Mouse (Mus musculus) stomach, embryonic 15.5 days (tissue): Measurements from ENCODE around the gene Sstr2. TPM values are rescaled to one million over a fixed set of nuclear protein-coding genes. Genes with fewer than 3 reads are reported as not detected.
"Not testable (repeated sequence)": the region's sequence is repeated elsewhere in the genome, so short reads cannot be mapped to it uniquely, and the experiment has no call there.

Experiments used
- ATAC-seq: fragments of 200-750 bp; cut with Nextera tagmentation; 2 replicates; pipeline ENCODE4 v1.8.0; 2017; ENCODE audit warnings: low read depth, moderate number of reproducible peaks, moderate TSS enrichment; ENCODE audit not compliant: insufficient read depth, low FRiP score
- H3K27ac ChIP-seq: fragments of 300-500 bp; sonication (generic); 2 replicates; pipeline ENCODE4 v1.5.1; 2015; ENCODE audit warnings: mild to moderate bottlenecking, inconsistent platforms
- H3K27me3 ChIP-seq: fragments of 300-500 bp; sonication (generic); replicated peaks from 2 replicates; pipeline ENCODE4 v1.6.1; 2015; ENCODE audit warnings: inconsistent platforms
- H3K36me3 ChIP-seq: fragments of 300-500 bp; sonication (generic); 2 replicates; pipeline ENCODE4 v1.6.1; 2015; ENCODE audit warnings: inconsistent platforms
- H3K4me1 ChIP-seq: fragments of 300-500 bp; sonication (generic); 2 replicates; pipeline ENCODE4 v1.6.1; 2015; ENCODE audit warnings: inconsistent platforms
- H3K4me2 ChIP-seq: fragments of 300-500 bp; sonication (generic); 2 replicates; pipeline ENCODE4 v1.6.1; 2015; ENCODE audit warnings: mild to moderate bottlenecking, inconsistent platforms
- H3K4me3 ChIP-seq: fragments of 300-500 bp; sonication (generic); replicated peaks from 2 replicates; pipeline ENCODE4 v1.5.1; 2015; ENCODE audit warnings: inconsistent platforms
- H3K9ac ChIP-seq: fragments of 300-500 bp; sonication (generic); 2 replicates; pipeline ENCODE4 v1.6.1; 2015; ENCODE audit warnings: inconsistent platforms
- H3K9me3 ChIP-seq: fragments of 300-500 bp; sonication (generic); 2 replicates; pipeline ENCODE4 v1.6.1; 2016; ENCODE audit warnings: inconsistent platforms
- WGBS: fragments of 180-500 bp; shearing (Covaris S2); methylation state at CpG from one replicate; pipeline ENCODE4 v1.1.7; 2015; 5-methylcytosine and 5-hydroxymethylcytosine counted together
- polyA plus RNA-seq: library from polyadenylated mRNA; unstranded; fragments of >200 nt; fragmentation: Nextera tagmentation; extraction: Ambion mirVana; gene quantifications from 2 replicates; pipeline ENCODE4 v1.2.1, GENCODE M21; 2015

The Sstr2 gene
- polyA plus RNA-seq, 1 experiment from 2014 or later, result 1.9 TPM

DNA sequence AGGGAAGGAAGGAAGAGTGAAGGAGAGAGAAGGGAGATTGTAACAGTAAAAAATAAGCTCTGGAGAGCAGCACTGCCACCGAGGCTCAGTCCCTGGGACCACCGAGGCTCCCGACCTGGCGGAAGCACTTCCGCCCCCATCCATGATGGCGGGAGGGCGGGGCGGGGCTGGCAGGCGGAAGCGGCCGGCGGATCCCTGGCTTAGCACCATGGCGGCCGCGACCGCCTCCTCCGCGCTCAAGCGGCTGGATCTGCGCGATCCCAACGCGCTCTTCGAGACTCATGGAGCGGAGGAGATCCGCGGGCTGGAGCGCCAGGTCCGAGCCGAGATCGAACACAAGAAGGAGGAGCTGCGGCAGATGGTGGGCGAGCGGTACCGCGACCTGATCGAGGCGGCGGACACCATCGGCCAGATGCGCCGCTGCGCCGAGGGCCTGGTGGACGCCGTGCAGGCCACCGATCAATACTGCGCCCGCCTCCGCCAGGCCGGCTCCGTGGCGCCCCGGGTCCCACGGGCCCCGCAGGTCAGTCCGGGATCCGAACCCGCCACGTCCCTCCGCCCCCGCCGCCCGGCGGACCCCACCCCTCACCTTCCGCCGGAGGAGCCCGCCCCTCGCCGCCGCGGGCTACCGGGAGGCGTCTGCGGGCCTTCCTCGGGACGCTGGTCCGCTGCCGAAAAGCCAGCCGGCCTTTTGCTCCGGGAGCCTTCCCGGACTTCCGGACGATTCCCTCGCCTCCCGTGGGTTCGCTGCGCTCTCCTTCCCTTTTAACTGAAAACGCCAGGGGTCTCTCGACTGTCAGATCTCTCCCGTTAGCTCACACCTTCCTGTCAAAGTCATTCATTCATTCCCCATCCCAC is 30.4 kb downstream of the Sstr2 start, which contains the start of gene Slc39a11:
Gene Slc39a11 (minus strand): TSS at position 727 of the 858 bp plus-strand sequence.
- peak within 1 kb of the TSS; percentile 90 for H3K9ac ChIP-seq
- H3K4me3 ChIP-seq, result peak within 1 kb of the TSS; percentile 97
- WGBS, result under 1% methylated on average over 91 of the region's 91 CpGs
- H3K9me3 ChIP-seq, result no peaks in the 10 kb centered on the region
- peak; percentile 75 for ATAC-seq
- H3K27me3 ChIP-seq, result no peaks in the 10 kb centered on the region
- peaks cover 17% of the 10 kb centered on the region for H3K4me1 ChIP-seq
- peak within 1 kb of the TSS; percentile 75 for H3K4me2 ChIP-seq
- peak within 1 kb of the TSS; percentile 87 for H3K27ac ChIP-seq
- peaks cover 20% of the 10 kb centered on the region for H3K36me3 ChIP-seq

DNA sequence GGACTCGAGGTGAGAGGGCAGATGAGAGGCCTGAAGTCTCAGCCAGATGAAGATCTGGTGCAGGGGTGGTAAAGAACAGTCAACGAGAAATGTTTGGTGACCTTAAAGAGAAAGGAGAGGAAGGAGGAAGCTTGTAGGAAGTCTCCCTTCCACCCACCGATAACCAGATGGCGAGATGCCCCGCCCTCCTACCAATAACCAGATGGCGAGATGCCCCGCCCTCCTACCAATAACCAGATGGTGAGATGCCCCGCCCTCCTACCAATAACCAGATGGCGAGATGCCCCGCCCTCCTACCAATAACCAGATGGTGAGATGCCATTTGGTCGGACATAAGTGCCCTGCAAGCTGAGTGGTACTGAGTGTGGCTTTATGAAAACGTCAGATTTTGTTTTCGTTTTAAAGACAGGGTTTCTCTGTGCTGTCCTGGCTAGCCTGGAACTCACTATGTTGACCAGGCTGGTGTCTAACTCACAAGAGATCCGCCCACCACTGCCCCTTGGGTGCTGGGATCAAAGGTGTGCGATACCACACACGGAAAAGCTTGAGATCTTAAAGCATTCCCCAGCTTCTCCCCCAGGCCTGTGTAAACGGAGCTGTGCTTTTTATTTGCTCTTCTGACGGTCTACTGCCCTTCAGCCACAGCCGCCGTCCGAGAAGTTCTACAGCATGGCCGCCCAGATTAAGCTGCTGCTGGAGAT is 32.2 kb downstream of the Sstr2 start:
- H3K4me3 ChIP-seq, result no peak overlapping the region
- 60% methylated on average over 22 of the region's 22 CpGs for WGBS
- H3K27ac ChIP-seq, result peak overlapping the region; percentile 59
- no peak for ATAC-seq
- peaks cover 17% of the 10 kb centered on the region for H3K4me1 ChIP-seq
- no peaks in the 10 kb centered on the region for H3K27me3 ChIP-seq
- H3K36me3 ChIP-seq, result peaks cover 38% of the 10 kb centered on the region
- no peaks in the 10 kb centered on the region for H3K9me3 ChIP-seq
- H3K4me2 ChIP-seq, result peak overlapping the region; percentile 17; the same call in 1 of the 2 replicates
- no peak overlapping the region for H3K9ac ChIP-seq

- no peak overlapping the region for H3K4me3 ChIP-seq
- no peaks in the 10 kb centered on the region for H3K9me3 ChIP-seq
- H3K27ac ChIP-seq, result peak overlapping the region; percentile 59
- no peaks in the 10 kb centered on the region for H3K27me3 ChIP-seq
- H3K9ac ChIP-seq, result no peak overlapping the region
- WGBS, result 49% methylated on average over 8 of the region's 8 CpGs
- H3K36me3 ChIP-seq, result peaks cover 43% of the 10 kb centered on the region
- H3K4me2 ChIP-seq, result peak overlapping the region; percentile 17; the same call in 1 of the 2 replicates
- peaks cover 17% of the 10 kb centered on the region for H3K4me1 ChIP-seq
- ATAC-seq, result no peak
These were observed 32.7 kb downstream of the Sstr2 start for GRCm38 (mm10) chr11:113651907-113652273.

- Histone ChIP-seq H3K4me3 (no peak overlapping the region), H3K9ac (no peak overlapping the region), H3K9me3 (no peaks in the 10 kb centered on the region), H3K4me2 (no peak overlapping the region), H3K36me3 (peaks cover 48% of the 10 kb centered on the region), H3K27me3 (no peaks in the 10 kb centered on the region), H3K27ac (no peak overlapping the region), H3K4me1 (peaks cover 17% of the 10 kb centered on the region)
- ATAC-seq, result no peak
- 89% methylated on average over 6 of the region's 6 CpGs for WGBS
These were observed 33.4 kb downstream of the Sstr2 start for GRCm38 (mm10) chr11:113652516-113652915.

- Histone ChIP-seq H3K9ac (no peak overlapping the region), H3K4me3 (no peak overlapping the region), H3K4me1 (peaks cover 14% of the 10 kb centered on the region), H3K27ac (no peak overlapping the region), H3K27me3 (no peaks in the 10 kb centered on the region), H3K4me2 (no peak overlapping the region), H3K9me3 (no peaks in the 10 kb centered on the region), H3K36me3 (peaks cover 62% of the 10 kb centered on the region)
- WGBS, result 93% methylated on average over 15 of the region's 15 CpGs
- ATAC-seq, result no peak
These were observed 35.0 kb downstream of the Sstr2 start for GRCm38 (mm10) chr11:113654105-113654504.

GRCm38 (mm10) chr11:113654561-113655270 is 35.6 kb downstream of the Sstr2 start:
- no peak overlapping the region for H3K9ac ChIP-seq
- peaks cover 14% of the 10 kb centered on the region for H3K4me1 ChIP-seq
- H3K36me3 ChIP-seq, result peaks cover 62% of the 10 kb centered on the region
- ATAC-seq, result no peak
- H3K4me2 ChIP-seq, result no peak overlapping the region
- H3K27ac ChIP-seq, result no peak overlapping the region
- 83% methylated on average over 18 of the region's 18 CpGs for WGBS
- H3K4me3 ChIP-seq, result no peak overlapping the region
- no peaks in the 10 kb centered on the region for H3K27me3 ChIP-seq
- no peaks in the 10 kb centered on the region for H3K9me3 ChIP-seq

DNA sequence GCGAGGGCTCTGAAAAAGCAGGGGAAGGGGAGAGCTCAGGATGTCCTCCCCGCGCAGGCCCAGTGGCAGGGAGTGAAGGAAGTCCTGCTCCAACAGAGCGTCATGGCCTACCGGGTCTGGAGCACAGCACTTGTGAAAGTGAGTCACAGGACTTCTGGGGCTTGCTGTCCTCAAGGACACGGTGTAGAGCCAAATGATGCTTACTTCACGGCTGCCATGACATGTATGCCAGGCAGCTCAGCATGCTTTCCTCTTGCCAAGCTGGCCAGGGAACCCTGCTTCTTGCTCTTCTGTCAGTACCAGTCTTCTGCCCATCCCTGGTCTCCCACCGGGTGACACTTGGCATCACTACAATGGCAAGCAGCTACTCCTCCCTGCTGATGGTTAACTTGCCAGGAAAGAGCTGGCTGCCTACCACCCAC is 37.4 kb downstream of the Sstr2 start:
- Histone ChIP-seq H3K9me3 (no peaks in the 10 kb centered on the region), H3K9ac (no peak overlapping the region), H3K27ac (no peak overlapping the region), H3K4me1 (peaks cover 4% of the 10 kb centered on the region; the same call in 1 of the 2 replicates), H3K4me3 (no peak overlapping the region), H3K36me3 (peaks cover 72% of the 10 kb centered on the region), H3K4me2 (no peak overlapping the region), H3K27me3 (no peaks in the 10 kb centered on the region)
- ATAC-seq, result no peak
- WGBS, result 88% methylated on average over 8 of the region's 8 CpGs

- 46% methylated on average over 4 of the region's 4 CpGs for WGBS
- no peaks in the 10 kb centered on the region for H3K27me3 ChIP-seq
- ATAC-seq, result no peak
- no peak overlapping the region for H3K4me2 ChIP-seq
- H3K4me1 ChIP-seq, result no peaks in the 10 kb centered on the region
- no peak overlapping the region for H3K27ac ChIP-seq
- H3K4me3 ChIP-seq, result no peak overlapping the region
- peaks cover 79% of the 10 kb centered on the region for H3K36me3 ChIP-seq
- no peak overlapping the region for H3K9ac ChIP-seq
- no peaks in the 10 kb centered on the region for H3K9me3 ChIP-seq
These were observed 38.1 kb downstream of the Sstr2 start for GRCm38 (mm10) chr11:113657221-113657620.

DNA sequence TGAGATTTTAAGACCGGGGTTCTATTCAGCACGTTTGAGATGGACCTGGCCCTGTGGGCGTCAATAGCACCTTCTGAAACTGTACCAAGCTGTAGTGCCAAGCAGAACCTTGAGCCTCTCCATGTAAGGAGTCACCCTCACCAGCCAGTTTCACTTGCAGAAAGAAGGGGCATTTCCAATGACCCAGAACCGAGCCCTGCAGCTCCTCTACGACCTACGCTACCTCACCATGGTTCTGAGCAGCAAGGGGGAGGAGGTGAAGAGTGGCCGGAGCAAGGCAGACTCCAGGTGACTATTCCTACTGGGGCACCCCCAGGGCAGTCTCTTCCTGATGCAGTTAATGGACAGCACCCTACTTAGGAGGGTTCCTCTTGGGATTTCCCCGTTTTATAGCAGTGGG is 39.2 kb downstream of the Sstr2 start:
- 86% methylated on average over 8 of the region's 8 CpGs for WGBS
- H3K36me3 ChIP-seq, result peaks cover 73% of the 10 kb centered on the region
- H3K4me1 ChIP-seq, result no peaks in the 10 kb centered on the region
- no peak overlapping the region for H3K9ac ChIP-seq
- H3K9me3 ChIP-seq, result no peaks in the 10 kb centered on the region
- ATAC-seq, result no peak
- H3K27me3 ChIP-seq, result no peaks in the 10 kb centered on the region
- H3K4me2 ChIP-seq, result no peak overlapping the region
- no peak overlapping the region for H3K27ac ChIP-seq
- no peak overlapping the region for H3K4me3 ChIP-seq

GRCm38 (mm10) chr11:113658763-113659162 is 39.6 kb downstream of the Sstr2 start:
- H3K27ac ChIP-seq, result no peak overlapping the region
- no peak for ATAC-seq

GRCm38 (mm10) chr11:113660213-113660612 is 41.1 kb downstream of the Sstr2 start:
- H3K9ac ChIP-seq, ATAC-seq, H3K4me3 ChIP-seq, H3K9me3 ChIP-seq, H3K27ac ChIP-seq, H3K27me3 ChIP-seq, H3K4me2 ChIP-seq, H3K4me1 ChIP-seq: not testable (repeated sequence)
- 93% methylated on average over 3 of the region's 3 CpGs for WGBS
- H3K36me3 ChIP-seq, result peaks cover 66% of the 10 kb centered on the region

More at GRCm38 (mm10) chr11:113658763-113659162, 39.6 kb downstream of the Sstr2 start:
- H3K27me3 ChIP-seq, result no peaks in the 10 kb centered on the region
- 79% methylated on average over 4 of the region's 4 CpGs for WGBS
- H3K4me2 ChIP-seq, result no peak overlapping the region
- peaks cover 74% of the 10 kb centered on the region for H3K36me3 ChIP-seq
- no peak overlapping the region for H3K4me3 ChIP-seq
- no peaks in the 10 kb centered on the region for H3K9me3 ChIP-seq
- H3K9ac ChIP-seq, result no peak overlapping the region
- no peaks in the 10 kb centered on the region for H3K4me1 ChIP-seq
